ENCODE assay signal across 8 mouse cellular contexts in the genomic region with DNA sequence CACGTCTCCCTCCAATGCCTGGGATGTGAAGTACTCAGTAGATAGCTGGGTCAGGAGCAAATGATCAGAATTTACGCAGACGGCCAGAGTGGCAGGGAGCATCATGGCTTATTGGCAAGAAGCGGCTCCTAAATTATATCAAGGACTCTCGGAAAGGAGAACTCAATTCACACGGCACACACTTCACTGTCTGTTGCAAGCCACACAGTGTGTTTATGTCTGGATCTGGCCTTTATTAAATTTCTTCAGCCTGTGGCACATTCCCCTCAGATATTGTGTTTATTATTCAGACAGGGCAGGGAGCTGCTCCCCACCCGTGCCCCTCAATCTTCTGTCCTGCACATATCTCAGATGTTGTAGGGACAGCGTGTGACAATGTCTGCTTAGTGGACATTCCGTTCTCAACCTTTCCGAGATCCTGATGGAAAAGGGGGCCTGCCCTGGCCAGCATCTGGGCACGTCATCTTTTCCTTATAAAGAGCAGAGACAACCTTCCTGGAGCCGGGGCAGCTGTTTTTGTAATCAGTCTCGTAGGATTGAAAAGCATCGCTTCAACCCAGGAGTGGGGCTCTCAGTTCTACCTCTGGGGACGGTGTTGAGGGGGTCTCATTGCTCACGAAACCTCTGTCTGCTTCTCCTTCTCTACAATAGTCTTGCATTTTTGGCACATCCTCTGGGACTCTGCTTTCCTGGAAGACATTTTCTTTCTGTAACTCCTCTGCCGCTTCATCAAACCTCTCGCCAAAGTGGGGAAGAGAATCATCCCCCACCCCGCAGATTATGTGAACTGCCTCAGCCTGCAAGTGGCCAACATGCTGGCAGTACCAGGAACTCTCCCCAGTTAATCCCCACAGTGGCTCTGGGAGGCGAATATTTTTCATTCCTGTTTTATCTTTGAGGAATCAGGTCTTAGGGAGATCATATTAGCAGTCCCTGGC. TPM values are rescaled to one million over a fixed set of nuclear protein-coding genes. Genes with fewer than 3 reads are reported as not detected.
DNase-seq lines count a peak whose midpoint lies in the region; ATAC-seq and TF ChIP-seq lines count a peak whose summit lies in the region.

No protein-coding gene starts in this region.

- H3K27me3 ChIP-seq in thymus, adult 2 months (ENCODE audit: control insufficient read depth, insufficient read depth, low read length), result no peaks in the 10 kb centered on the region
- H3K27me3 ChIP-seq in forebrain, embryonic 16.5 days (replicated peaks; ENCODE audit: control insufficient read depth, insufficient read depth, low read length), result no peaks in the 10 kb centered on the region
- H3K27me3 ChIP-seq in limb, embryonic 15.5 days, result no peaks in the 10 kb centered on the region
- no peaks in the 10 kb centered on the region for H3K27me3 ChIP-seq in midbrain, postnatal 0 days (ENCODE audit: insufficient read depth, low read length)

- peak overlapping the region; percentile 41 for H3K4me2 ChIP-seq in forebrain, embryonic 16.5 days (ENCODE audit: low read length)
- peak overlapping the region; percentile 21; the same call in 1 of the 2 replicates for H3K4me2 ChIP-seq in limb, embryonic 15.5 days
- peak overlapping the region; percentile 28 for H3K4me2 ChIP-seq in midbrain, postnatal 0 days (ENCODE audit: low read depth, low read length, poor library complexity, severe bottlenecking)

- no peak for TF ChIP-seq POLR2A in thymus, adult 2 months (IDR thresholded peaks at IDR 0.05; ENCODE audit: control insufficient read depth, extremely low read depth, insufficient read depth, low read length, poor library complexity)

- DNase-seq in thymus, adult 2 months, result no peak
- DNase-seq in thymus, postnatal 4 days, result no peak
- peak; percentile 68 for DNase-seq in heart, postnatal 4 days
- DNase-seq in midbrain, postnatal 0 days (ENCODE audit: low spot score), result peak; percentile 17
- no peak for DNase-seq in thymus, postnatal 14 days
- DNase-seq in layer of hippocampus, adult 11-12 months (ENCODE audit: low spot score), result no peak

- 87% methylated on average over 20 of the region's 20 CpGs for WGBS in thymus, adult 2 months
- 36% methylated on average over 20 of the region's 20 CpGs for WGBS in forebrain, embryonic 16.5 days
- 26% methylated on average over 20 of the region's 20 CpGs for whole genome bisulfite sequencing in limb, embryonic 15.5 days
- 29% methylated on average over 20 of the region's 20 CpGs for WGBS in midbrain, postnatal 0 days

- TF ChIP-seq CTCF in thymus, adult 2 months (IDR thresholded peaks at IDR 0.05; ENCODE audit: borderline replicate concordance, control insufficient read depth, extremely low read depth, insufficient read depth, low read length, poor library complexity), result no peak
- TF ChIP-seq CTCF in midbrain, postnatal 0 days (IDR thresholded peaks at IDR 0.05), result no peak

- no peaks in the 10 kb centered on the region for H3K36me3 ChIP-seq in thymus, adult 2 months (ENCODE audit: control insufficient read depth, insufficient read depth, low read length)
- H3K36me3 ChIP-seq in forebrain, embryonic 16.5 days (ENCODE audit: control insufficient read depth, insufficient read depth), result no peaks in the 10 kb centered on the region
- no peaks in the 10 kb centered on the region for H3K36me3 ChIP-seq in limb, embryonic 15.5 days
- H3K36me3 ChIP-seq in midbrain, postnatal 0 days (ENCODE audit: insufficient read depth, low read length), result no peaks in the 10 kb centered on the region

- H3K27ac ChIP-seq in thymus, adult 2 months (ENCODE audit: control insufficient read depth, insufficient read depth, low read length), result peak overlapping the region; percentile 17; the same call in 1 of the 2 replicates
- peak overlapping the region; percentile 88 for H3K27ac ChIP-seq in forebrain, embryonic 16.5 days (ENCODE audit: low read length)
- H3K27ac ChIP-seq in limb, embryonic 15.5 days, result peak overlapping the region; percentile 87
- H3K27ac ChIP-seq in midbrain, postnatal 0 days (ENCODE audit: low read depth, low read length), result peak overlapping the region; percentile 80

- no peaks in the 10 kb centered on the region for H3K9me3 ChIP-seq in forebrain, embryonic 16.5 days (ENCODE audit: control insufficient read depth, low read length)
- H3K9me3 ChIP-seq in limb, embryonic 15.5 days, result no peaks in the 10 kb centered on the region
- H3K9me3 ChIP-seq in midbrain, postnatal 0 days (ENCODE audit: low read length), result no peaks in the 10 kb centered on the region

- peak overlapping the region; percentile 10 for H3K9ac ChIP-seq in forebrain, embryonic 16.5 days (replicated peaks; ENCODE audit: low read depth, low read length)
- no peak overlapping the region for H3K9ac ChIP-seq in limb, embryonic 15.5 days
- peak overlapping the region; percentile 19; the same call in 1 of the 2 replicates for H3K9ac ChIP-seq in midbrain, postnatal 0 days (replicated peaks; ENCODE audit: low read length, poor library complexity, severe bottlenecking)

- peak; percentile 59 for ATAC-seq in forebrain, embryonic 16.5 days
- peak; percentile 56 for ATAC-seq in limb, embryonic 15.5 days (ENCODE audit: insufficient number of reproducible peaks, low FRiP score, low TSS enrichment, low read depth)
- peak; percentile 59 for ATAC-seq in midbrain, postnatal 0 days (ENCODE audit: low FRiP score)

- no peak overlapping the region for H3K4me3 ChIP-seq in thymus, adult 2 months (ENCODE audit: control insufficient read depth, insufficient read depth, low read length)
- H3K4me3 ChIP-seq in forebrain, embryonic 16.5 days (replicated peaks; ENCODE audit: low read length), result 0 out of 2 replicates have a peak overlapping the region, but pooled peaks have one; percentile 4
- H3K4me3 ChIP-seq in limb, embryonic 15.5 days, result no peak overlapping the region
- no peak overlapping the region for H3K4me3 ChIP-seq in midbrain, postnatal 0 days (ENCODE audit: low read depth, low read length)

- H3K4me1 ChIP-seq in thymus, adult 2 months (replicated peaks; ENCODE audit: control insufficient read depth, insufficient read depth, low read length), result peaks cover 3% of the 10 kb centered on the region; the same call in 1 of the 2 replicates
- peaks cover 20% of the 10 kb centered on the region for H3K4me1 ChIP-seq in forebrain, embryonic 16.5 days (replicated peaks; ENCODE audit: control insufficient read depth, insufficient read depth, low read length)
- H3K4me1 ChIP-seq in limb, embryonic 15.5 days, result peaks cover 41% of the 10 kb centered on the region
- peaks cover 19% of the 10 kb centered on the region for H3K4me1 ChIP-seq in midbrain, postnatal 0 days (ENCODE audit: insufficient read depth, low read length)

RNA-seq across cellular contexts. Expression of a gene that starts 49.0 kb away (rescaled TPM):
- 25.5 and 27.2 TPM in 2 replicates for polyA plus RNA-seq in thymus, adult 2 months (2012; rRNA removed)
- 35.0 and 45.1 TPM in 2 replicates for polyA plus RNA-seq in forebrain, embryonic 16.5 days (2015; fragmentation: Nextera tagmentation; extraction: Ambion mirVana)
- 10 to 100 TPM; 34.7 to 37.8 TPM for total RNA-seq in heart, postnatal 4 days (2021)
- 62.7 and 63.0 TPM in 2 replicates for polyA plus RNA-seq in limb, embryonic 15.5 days (2015; fragmentation: Nextera tagmentation; extraction: Ambion mirVana)
- 25.4 and 29.5 TPM in 2 replicates for total RNA-seq in midbrain, postnatal 0 days (2014; rRNA removed)
- polyA plus RNA-seq in midbrain, postnatal 0 days (2015; fragmentation: Nextera tagmentation; extraction: Ambion mirVana), result 14.3 and 18.0 TPM in 2 replicates

Comparison
In these comparisons a context has a peak if more than half of its experiments do, and no peak if none do; other contexts are left out.
1. DNase-seq: peak in heart, postnatal 4 days (single experiment) and midbrain, postnatal 0 days (single experiment); none in thymus, adult 2 months (single experiment), thymus, postnatal 4 days (single experiment), thymus, postnatal 14 days (single experiment) and layer of hippocampus, adult 11-12 months (single experiment).
2. H3K27ac ChIP-seq: peak in every context shown above with its lines; median percentile 88 in forebrain, embryonic 16.5 days; 87 in limb, embryonic 15.5 days; 80 in midbrain, postnatal 0 days; 17 in thymus, adult 2 months.
3. Peak in every context shown above with its lines, with median percentiles within 50 percentile points of each other: ATAC-seq and H3K4me2 ChIP-seq.